Mouse (Mus musculus): ENCODE data around the gene Rab3b. TPM values are rescaled to one million over a fixed set of nuclear protein-coding genes. Genes with fewer than 3 reads are reported as not detected.
A peak's percentile ranks its signal among the peaks of the same experiment; 100 is the strongest.

The Rab3b gene
- total RNA-seq (2021): 1 to 10 TPM in 1 of 2 experiments, under 1 TPM in 1; 0.98 to 1.0 TPM
- long read RNA-seq, experiment 1, partial matches to known transcripts: 0 of 1 reads
- long read RNA-seq, experiment 1, other reads (novel, unspliced or antisense): 0 of 1 reads
- long read RNA-seq, experiment 2: 0 reads

DNA sequence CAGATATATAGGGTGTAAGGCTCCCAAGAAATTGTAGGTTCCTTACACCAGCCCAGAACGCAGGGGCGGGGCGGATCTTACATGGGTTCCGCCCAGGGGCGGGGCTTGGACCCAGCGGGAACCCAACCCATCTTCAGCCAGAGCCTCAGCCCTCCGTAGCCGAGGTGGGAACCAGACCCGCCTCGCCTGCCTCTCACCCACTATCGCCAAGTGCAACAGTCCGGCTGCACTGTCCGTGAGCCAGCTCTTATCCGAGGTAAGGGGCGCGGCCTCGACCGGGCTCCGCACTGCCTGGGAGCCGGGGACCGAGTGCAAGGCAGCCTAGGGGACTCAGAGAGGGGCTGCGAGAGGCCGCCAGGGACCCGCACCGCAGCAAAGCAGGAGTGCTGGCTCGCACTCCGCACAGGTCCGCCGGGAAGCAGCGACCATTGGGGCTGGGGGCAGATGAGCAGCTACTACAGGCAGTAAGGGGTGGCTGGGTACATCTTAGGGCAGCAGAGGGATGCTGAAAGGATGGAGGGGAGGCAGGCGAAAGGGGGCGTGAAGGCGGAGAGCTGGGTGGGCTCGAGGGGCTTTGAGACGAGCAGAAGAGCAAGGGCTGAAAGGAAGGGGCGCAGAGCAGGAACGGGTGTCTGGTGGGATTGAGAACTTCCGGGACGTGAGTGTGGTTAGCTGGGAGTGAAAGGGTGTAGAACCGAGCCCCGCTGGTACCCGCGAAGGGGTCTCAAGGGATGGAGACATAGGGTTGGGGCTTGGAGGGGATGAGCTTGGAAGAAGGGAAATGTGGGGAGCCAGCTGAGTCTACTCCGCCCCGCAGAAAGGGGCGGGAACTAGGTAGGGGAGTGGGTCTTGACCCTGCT, at the start of gene Rab3b:
Rab3b (plus strand) TSS at position 101 of the 860 bp plus-strand sequence.
- peak; percentile 25 to 31 for DNase-seq (ENCODE audit: low spot score in 2 of 2)

DNA sequence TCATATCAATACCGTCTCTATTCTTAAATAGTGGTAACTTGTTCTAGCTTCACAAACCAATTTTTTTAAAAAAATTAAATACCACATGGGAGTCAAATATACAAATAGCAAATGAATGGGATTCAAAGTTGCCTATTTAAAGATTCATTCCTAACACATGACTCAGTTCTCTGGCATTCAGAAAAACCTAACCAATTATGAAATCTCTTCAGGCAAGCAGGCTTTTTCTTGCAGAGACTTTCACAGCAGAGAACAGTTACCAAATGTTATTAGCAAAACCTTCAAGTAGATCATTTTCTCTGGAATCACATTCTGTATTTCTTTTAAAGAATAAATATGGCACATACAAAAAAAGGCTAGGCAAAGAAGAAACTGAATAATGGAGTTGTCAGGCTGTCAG, 48.2 kb upstream of the Rab3b start:
- no peak for DNase-seq (ENCODE audit: low spot score in 2 of 2)

DNA sequence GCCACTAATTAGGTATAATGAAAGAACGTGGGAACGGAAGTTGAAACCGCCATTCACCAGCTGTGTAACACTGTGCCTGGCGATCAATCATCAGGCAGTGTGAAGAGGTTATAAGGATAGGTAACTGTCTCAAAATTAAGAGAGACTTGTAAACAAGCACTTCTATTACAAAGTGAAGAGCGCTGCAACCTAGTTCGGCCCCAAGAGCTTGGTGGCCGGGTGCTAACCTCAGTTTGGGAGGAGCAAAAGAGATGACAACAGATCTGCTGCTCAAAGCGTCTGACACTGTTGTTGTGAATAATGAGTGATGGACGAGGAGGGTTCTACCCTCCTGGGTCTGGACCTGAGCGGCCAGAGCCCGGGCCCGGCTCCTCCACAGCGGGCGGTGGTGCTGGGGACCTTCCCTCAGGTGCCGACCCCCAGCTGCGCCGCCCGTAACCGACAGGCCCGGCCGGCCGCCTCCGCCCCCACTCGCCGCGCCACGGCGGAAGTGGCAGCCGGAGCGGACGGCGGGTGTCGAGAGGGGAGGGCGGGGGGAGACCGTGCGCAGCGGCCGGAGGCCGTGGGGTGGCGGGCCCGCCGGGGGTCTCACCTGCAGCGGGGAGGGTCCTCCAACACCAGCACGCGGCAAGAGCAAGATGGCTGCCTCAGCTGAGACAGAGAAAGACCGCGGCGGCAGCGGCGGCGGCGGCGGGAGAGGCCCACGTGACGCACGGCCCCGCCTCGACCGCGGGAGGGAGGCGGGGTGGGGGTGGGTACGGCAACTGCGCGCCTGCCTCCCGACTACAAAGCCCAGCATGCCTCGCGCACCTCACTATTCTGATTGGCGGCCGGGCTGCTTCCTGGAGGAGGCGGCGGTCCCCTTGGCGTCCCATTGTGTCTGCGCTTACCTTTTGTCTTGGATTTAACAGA, 45.7 kb upstream of the Rab3b start, which contains the start of gene Btf3l4:
Btf3l4 (minus strand) TSS at position 699 of the 912 bp plus-strand sequence.
- DNase-seq (ENCODE audit: low spot score in 2 of 2): peak; percentile 77 to 89

DNA sequence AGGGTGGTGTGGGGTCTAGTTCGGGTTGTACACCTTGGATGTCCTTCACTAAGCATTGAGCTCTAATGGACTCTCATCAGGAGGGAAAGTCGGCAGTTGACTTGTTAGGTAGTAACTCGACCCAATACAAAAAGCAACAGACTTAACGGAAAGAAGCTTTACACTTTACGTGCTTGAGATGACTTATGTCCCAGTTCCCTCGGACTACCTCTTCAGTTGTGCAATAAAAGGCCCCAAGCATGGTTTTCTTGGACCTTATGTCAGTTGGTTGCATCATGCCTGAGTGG, 45.1 kb upstream of the Rab3b start:
- DNase-seq (ENCODE audit: low spot score in 2 of 2): no peak

DNA sequence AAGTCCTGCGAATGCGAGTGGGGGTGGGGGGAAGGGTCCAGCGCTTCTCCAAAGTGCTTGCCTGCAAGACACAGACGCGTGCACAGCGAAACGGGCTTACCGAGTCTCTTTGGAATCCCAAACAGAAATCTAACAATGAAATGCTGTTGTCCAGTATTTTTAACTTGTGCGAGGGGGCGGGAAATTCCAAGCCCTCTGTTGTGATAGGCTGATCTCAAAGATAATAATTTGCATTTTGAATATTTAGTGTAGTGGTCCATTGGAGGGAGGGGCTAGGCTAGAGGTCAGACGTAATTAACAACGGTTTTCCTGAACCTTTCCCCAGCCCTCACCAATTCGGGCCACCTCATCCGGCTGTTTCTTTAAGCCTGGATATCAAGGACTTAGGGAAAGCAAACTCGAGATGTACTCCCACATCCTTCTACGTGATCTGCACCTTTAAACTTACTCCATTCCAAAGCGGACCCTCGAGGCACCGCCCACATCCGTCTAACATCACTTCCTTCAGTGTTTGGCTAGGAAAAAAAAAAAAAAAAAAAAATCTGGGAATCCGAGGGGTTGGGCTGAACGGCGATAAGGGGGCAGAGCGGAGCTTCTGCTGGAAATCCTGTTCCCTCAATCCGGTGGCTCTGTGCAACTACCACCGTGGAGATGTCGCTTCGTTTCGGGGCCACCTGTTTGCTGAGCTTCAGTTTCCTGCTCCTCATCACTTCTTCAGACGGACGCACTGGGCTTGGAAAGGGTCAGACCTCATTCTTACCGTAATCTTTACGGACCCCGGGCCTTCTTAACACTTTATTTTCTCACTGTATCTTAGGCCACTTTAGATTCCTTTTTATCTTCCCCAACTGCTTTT, 44.5 kb upstream of the Rab3b start, which contains the start of gene Txndc12:
Txndc12 (plus strand) TSS at position 487 of the 856 bp plus-strand sequence.
- DNase-seq (ENCODE audit: low spot score in 2 of 2): peak; percentile 50 to 84

DNA sequence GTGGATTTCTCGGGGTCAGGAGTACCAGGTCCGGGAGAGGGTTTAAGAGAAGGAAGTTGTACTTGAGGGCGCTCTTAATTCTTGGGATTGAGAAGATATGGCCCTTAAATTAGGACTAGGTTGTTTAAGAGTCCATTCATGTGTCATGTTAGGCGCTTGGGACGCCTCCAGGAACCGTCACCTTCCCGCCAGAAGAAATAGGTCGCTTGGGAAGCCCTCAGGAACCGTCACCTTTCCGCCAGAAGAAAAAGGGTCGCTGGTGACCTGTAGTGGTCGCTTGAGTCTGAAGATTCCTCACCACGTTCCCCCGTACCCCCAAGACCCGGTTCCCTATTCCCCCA, 43.9 kb upstream of the Rab3b start:
- peak in 1 of 2 experiments; percentile 12 for DNase-seq (ENCODE audit: low spot score in 2 of 2)

DNA sequence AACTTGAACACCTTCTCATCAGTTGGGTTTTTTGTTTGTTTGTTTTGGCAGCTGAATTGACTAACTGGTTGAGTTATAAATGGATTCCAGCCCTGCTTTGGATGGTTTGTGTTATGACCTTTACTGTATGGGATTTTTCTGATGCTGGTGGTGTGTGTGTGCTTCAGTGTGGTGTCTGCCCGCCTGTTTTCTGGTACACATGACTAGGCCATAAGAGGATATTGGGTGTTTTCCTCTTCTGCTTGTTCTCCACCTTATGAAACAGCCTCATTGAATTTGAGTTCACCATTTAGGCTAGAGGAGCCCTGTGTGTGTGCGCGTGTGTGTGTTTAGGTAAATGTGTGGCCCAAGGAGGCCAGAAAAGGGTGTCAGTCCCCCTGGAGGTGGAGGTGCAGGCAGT, 43.4 kb upstream of the Rab3b start:
- no peak for DNase-seq (ENCODE audit: low spot score in 2 of 2)

DNA sequence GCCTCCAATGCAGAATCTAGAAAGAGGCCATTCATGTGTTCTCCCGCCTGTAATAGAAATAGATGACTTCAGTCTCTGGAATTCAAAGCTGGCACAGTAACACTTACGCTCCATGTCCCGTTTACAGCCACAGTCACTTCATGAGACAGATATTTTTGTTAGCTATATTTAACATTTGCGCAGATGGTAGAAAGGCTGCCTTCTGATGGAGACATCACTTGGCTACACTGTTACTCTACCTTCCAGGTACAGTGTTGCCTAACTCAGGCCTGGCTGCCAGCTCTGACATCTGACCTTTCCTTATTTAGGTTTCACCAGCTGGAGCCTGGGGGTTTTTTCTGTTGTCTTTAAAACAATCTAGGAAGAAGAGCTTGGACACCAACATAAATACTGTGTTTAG, 40.8 kb upstream of the Rab3b start:
- no peak for DNase-seq (ENCODE audit: low spot score in 2 of 2)

DNA sequence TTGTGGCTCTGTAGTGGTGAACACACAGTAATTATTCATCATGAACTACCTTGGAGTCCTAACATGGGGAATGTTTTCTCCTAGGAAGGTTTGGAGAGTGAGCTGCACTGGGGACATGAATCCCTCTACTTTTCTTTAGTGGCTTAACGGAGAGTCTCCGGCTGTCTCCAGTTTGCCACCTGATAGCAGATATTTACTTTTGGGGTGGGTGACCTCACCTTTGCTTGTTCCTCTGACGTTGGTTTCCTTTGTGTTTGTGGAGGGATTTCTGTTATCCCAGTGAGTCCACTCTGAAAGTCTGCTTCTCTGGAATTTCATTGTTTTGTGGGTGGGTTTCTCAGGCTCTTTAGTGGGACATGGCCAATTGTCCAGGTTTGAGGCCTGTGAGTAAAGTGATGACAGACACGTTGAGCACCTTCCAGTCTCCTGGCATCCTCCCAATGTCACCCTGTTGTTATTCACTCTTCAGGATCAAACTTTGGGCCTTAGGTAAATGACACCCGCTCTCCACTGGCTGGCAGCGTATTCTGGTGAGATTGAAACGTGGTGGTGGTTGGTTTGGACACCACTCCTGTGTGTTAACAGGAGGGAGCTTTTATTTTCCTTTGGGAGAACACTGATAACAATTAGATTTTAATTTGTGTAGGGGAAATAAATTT, 36.8 kb upstream of the Rab3b start:
- no peak for DNase-seq (ENCODE audit: low spot score in 2 of 2)

DNA sequence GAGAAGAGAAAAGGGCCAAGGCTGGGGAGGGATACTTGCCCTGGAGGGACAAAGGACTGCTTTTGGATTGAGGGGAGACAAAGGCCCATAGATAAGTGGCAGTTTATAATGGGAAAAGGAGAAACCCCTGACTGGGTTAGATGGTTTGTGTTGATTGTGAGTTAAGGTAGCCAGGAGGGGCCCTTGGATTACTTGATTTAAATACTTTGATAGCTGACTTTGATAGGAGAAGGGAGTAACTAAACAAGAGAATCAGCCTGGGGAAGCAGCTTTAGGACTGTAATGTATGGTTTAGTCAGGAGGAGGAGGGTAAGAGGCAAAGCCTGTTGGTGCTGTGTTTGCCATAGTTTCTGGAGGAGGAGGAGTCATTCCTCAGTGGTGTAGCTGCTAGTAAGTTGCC, 35.5 kb upstream of the Rab3b start:
- no peak for DNase-seq (ENCODE audit: low spot score in 2 of 2)

DNA sequence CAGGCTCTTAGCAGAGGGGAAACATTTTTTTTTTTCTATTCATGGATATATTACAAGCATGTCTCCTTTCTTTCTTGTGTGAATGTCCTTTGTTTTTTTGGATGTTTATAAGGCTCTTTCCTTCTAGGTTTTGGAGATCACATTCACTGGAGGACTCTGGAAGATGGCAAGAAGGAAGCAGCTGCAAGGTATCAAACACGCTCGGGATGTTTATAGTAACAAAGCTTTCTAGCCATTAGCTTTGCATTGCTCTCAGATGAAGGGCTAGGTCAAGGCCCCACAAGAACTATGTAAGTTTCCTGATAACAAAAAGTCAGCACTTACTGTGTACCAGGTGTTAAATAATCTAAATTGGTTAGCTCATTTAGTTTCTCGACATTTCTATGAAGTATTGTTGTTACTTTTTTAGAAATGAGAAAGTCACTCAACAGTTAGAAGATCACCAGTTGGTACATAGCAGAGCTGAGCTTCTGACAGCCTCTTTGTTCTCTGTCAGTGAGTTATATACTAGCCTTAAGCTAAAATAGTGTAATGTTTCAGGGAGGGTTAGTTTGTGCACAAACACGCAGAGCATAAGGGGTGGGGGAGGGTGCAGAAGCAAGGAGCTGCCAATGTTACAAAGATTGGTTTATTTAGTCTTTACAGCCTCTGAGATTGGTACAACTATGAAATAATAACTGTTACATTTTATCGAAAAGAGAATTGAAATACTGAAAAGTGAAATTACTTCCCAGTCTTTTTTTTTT, 32.9 kb upstream of the Rab3b start:
- DNase-seq (ENCODE audit: low spot score in 2 of 2): no peak

DNA sequence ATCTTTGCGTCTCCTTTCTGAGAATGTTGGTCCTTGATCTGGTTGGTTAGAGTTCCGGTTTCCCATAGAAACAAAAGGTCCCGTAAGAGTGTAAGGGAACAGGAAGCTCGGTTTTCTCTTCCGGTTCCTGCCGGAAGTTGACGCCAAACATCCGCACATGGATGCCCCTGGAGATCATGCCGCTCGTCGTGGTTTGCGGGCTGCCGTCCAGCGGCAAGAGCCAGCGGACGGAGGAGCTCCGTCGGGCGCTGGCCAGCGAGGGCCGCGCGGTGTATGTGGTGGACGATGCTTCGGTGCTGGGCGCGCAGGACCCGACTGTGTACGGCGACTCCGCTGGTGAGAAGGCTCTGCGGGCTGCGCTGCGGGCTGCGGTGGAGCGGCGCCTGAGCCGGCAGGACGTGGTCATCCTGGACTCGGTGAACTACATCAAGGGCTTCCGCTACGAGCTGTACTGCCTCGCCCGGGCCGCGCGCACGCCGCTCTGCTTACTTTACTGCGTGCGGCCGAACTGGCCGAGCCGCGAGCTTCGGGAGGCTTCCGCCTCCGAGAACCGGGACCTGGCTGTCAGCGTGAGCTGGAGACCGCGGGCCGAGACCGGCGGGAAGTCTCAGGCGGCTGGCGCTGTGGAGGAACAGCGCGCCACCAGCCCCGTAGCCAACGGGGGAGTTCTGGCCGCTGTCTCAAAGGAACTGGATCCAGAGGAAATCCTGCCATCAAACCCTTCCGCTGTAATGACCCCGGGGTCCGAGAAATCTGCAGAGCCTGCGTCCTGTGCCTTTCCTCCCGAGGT, 31.0 kb upstream of the Rab3b start, which contains the start of gene Kti12:
Kti12 (plus strand) TSS at position 71 of the 790 bp plus-strand sequence.
- peak; percentile 50 to 80 for DNase-seq (ENCODE audit: low spot score in 2 of 2)

DNA sequence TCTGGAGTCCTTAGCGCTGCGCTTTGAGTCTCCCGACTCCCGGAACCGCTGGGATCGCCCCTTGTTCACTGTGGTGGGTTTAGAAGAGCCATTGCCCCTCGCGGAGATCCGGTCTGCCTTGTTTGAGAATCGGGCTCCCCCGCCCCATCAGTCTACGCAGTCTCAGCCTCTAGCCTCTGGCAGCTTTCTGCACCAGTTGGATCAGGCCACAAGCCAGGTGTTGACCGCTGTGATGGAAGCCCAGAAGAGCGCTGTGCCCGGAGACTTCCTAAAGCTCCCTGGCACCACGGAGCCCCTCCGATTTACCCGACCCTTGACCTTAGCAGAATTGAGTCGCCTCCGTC, 30.4 kb upstream of the Rab3b start, which contains the start of gene A730015C16Rik:
A730015C16Rik (minus strand) TSS at position 115 of the 344 bp plus-strand sequence.
- peak in 1 of 2 experiments; percentile 23 for DNase-seq (ENCODE audit: low spot score in 2 of 2)

DNA sequence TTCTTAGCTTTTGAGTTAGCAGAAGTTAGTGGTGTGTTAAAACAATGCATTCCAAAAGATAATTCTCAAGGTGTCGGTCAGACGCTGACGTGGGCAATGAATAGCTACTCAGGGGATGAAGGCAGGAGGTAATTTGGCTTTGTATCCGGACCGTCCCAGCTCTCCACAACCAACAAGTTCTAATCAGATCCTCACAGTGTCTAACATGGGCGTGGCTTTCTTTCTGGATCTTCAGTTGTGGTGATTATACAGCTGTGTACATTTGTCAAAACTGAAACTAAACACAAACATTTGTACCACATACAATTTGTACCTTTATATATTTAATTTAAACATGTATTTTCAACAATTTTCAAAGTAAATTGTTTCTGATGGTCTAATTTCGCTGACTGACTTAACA, 12.1 kb upstream of the Rab3b start:
- no peak for DNase-seq (ENCODE audit: low spot score in 2 of 2)

DNA sequence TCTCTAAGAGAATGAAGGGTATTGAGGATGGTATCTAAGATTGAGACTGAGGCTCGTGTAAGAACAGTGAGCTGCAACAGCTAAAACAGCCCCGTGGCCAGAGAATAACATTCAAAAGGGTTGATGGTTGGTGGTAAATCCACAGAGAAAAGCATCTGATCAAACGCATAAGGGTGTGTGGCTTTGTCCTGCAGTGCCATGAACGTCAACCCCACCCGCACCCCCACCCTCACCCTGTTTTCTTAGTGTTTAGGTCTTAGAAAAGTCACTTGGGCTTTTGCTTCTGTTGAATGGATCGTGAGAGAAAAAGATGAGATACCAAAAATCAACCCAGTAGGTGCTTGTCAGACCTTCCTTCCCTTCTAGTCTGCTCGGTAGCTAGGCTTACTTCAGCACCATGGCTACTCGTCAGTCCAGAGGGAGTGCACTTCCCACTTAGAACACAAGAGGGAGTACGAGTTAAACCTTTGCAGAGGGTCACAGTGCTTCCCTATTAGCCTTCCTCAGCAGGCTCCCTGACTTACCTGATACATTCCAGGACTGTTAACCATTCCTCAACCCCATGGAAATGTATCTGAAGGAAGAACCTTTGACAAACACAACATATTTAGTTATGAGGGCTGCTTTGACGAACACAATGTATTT, 9.0 kb upstream of the Rab3b start:
- peak; percentile 42 to 70 for DNase-seq (ENCODE audit: low spot score in 2 of 2)

DNA sequence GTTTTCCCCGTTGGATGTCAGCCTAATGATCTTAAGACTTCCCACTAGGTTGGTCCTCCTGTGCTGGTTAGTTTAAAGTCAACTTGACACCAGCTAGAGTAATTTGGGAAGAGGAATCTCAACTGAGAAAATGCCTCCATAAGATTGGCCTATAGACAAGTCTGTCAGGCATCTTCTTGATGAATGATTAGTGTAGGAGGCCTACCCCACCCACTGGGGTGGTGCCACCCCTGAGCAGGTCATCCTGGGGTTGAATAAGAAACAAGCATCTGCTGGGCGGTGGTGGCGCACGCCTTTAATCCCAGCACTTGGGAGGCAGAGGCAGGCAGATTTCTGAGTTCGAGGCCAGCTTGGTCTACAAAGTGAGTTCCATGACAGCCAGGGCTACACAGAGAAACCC, 5.1 kb upstream of the Rab3b start:
- no peak for DNase-seq (ENCODE audit: low spot score in 2 of 2)

DNA sequence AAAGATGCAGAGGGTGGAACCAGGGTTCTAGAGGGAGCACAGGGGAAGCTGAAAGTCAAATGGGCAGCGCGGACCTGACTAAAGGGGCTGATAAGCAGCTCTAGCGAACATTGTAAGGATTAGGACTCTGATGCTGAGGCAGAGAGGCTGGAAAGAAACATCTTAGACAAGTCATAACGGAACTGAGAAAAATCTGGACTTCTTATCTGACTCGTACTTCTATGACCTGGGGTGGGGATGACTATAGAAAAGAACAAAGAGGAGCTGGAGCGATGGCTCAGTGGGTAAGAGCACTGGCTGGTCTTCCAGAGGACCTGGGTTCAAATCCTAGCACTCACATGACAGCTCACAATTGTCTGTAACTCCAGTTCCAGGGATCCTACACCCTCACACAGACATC, 962 bp upstream of the Rab3b start:
- DNase-seq (ENCODE audit: low spot score in 2 of 2): no peak

DNA sequence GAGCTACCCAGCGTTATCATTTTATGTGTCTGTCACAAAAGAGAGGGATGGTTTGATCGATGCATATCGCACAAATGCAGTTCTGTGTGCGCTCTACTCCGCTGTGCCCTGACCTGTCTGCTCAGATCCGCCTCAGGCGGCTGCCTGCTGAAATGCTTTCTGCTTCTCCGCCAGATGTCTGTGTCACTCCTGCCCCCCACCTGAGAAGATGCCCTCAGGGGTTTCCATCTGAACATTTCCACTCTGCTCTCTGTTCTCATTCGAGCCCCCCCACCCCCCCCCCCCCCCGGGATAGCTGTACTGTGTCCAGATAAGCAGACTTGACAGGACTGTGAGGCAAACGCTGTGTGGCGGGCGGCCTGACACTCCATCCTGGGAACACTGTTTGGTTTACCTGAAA, 5.0 kb downstream of the Rab3b start:
- no peak for DNase-seq (ENCODE audit: low spot score in 2 of 2)

Measured in gastrocnemius, postnatal 4 days (tissue).